Mouse (Mus musculus) lung, embryonic 16.5 days (tissue): ENCODE results near the gene Map3k1. TPM values are rescaled to one million over a fixed set of nuclear protein-coding genes. Genes with fewer than 3 reads are reported as not detected.

Experiments used
- ATAC-seq: fragments of 200-750 bp; cut with Nextera tagmentation; 2 replicates; pipeline ENCODE4 v1.8.0; 2017; ENCODE audit warnings: low read depth, mild to moderate bottlenecking, moderate library complexity
- H3K27ac ChIP-seq: fragments of 300-500 bp; sonication (generic); 2 replicates; pipeline ENCODE4 v1.5.1; 2014; ENCODE audit warnings: mild to moderate bottlenecking, control low read depth, low read length
- H3K27me3 ChIP-seq: fragments of 300-500 bp; sonication (generic); 2 replicates; pipeline ENCODE4 v1.6.1; 2014; ENCODE audit warnings: low read depth, low read length, mixed read lengths; ENCODE audit not compliant: control insufficient read depth, insufficient read depth
- H3K36me3 ChIP-seq: fragments of 300-500 bp; sonication (generic); 2 replicates; pipeline ENCODE4 v1.6.1; 2014; ENCODE audit warnings: low read length; ENCODE audit not compliant: control insufficient read depth, insufficient read depth
- H3K4me1 ChIP-seq: fragments of 300-500 bp; sonication (generic); replicated peaks from 2 replicates; pipeline ENCODE4 v1.6.1; 2014; ENCODE audit warnings: low read length, mixed read lengths; ENCODE audit not compliant: control insufficient read depth, insufficient read depth
- H3K4me2 ChIP-seq: fragments of 300-500 bp; sonication (generic); 2 replicates; pipeline ENCODE4 v1.6.1; 2014; ENCODE audit warnings: low read depth, low read length, control low read depth
- H3K4me3 ChIP-seq: fragments of 300-500 bp; sonication (generic); 2 replicates; pipeline ENCODE4 v1.5.1; 2014; ENCODE audit warnings: mild to moderate bottlenecking, low read length, control low read depth
- H3K9ac ChIP-seq: fragments of 300-500 bp; sonication (generic); 2 replicates; pipeline ENCODE4 v1.6.1; 2014; ENCODE audit warnings: low read length, control low read depth
- H3K9me3 ChIP-seq: fragments of 300-500 bp; sonication (generic); 2 replicates; pipeline ENCODE4 v1.6.1; 2016; ENCODE audit warnings: low read length; ENCODE audit not compliant: control insufficient read depth
- WGBS: fragments of 180-500 bp; shearing (Covaris S2); extraction: QIAGEN DNeasy Blood & Tissue Kit; methylation state at CpG from one replicate; pipeline ENCODE4 v1.1.7; 2014; 5-methylcytosine and 5-hydroxymethylcytosine counted together
- polyA plus RNA-seq: library from polyadenylated mRNA; unstranded; fragments of >200 nt; fragmentation: Nextera tagmentation; extraction: Ambion mirVana; gene quantifications from 2 replicates; pipeline ENCODE4 v1.2.1, GENCODE M21; 2015

Gene Map3k1
- polyA plus RNA-seq, 1 experiment from 2014 or later, result 28.3 TPM

GRCm38 (mm10) chr13:111798044-111798443 lies 10.7 kb downstream of the Map3k1 start:
- Histone ChIP-seq H3K4me3 (no peak overlapping the region), H3K27ac (peak overlapping the region; percentile 77), H3K9me3 (no peaks in the 10 kb centered on the region), H3K36me3 (no peaks in the 10 kb centered on the region), H3K27me3 (no peaks in the 10 kb centered on the region), H3K4me2 (peak overlapping the region; percentile 41), H3K9ac (peak overlapping the region; percentile 52), H3K4me1 (peaks cover 67% of the 10 kb centered on the region)
- ATAC-seq, result peak; percentile 23
- 40% methylated on average over 12 of the region's 12 CpGs for WGBS

GRCm38 (mm10) chr13:111797021-111797420 lies 11.8 kb downstream of the Map3k1 start:
- Histone ChIP-seq H3K4me1 (peaks cover 66% of the 10 kb centered on the region), H3K36me3 (no peaks in the 10 kb centered on the region), H3K27me3 (no peaks in the 10 kb centered on the region), H3K9me3 (no peaks in the 10 kb centered on the region), H3K27ac (peak overlapping the region; percentile 77), H3K9ac (no peak overlapping the region), H3K4me2 (peak overlapping the region; percentile 41), H3K4me3 (no peak overlapping the region)
- peak; percentile 90 for ATAC-seq
- WGBS, result 4% methylated on average over 8 of the region's 8 CpGs

GRCm38 (mm10) chr13:111796191-111796920 lies 12.4 kb downstream of the Map3k1 start:
- 15% methylated on average over 11 of the region's 11 CpGs for WGBS
- H3K27ac ChIP-seq, result peak overlapping the region; percentile 77
- H3K9me3 ChIP-seq, result no peaks in the 10 kb centered on the region
- peaks cover 73% of the 10 kb centered on the region for H3K4me1 ChIP-seq
- H3K27me3 ChIP-seq, result no peaks in the 10 kb centered on the region
- H3K4me2 ChIP-seq, result peak overlapping the region; percentile 41
- H3K9ac ChIP-seq, result peak overlapping the region; percentile 26
- ATAC-seq, result peak; percentile 75
- H3K36me3 ChIP-seq, result no peaks in the 10 kb centered on the region
- no peak overlapping the region for H3K4me3 ChIP-seq

GRCm38 (mm10) chr13:111792975-111793287 lies 15.9 kb downstream of the Map3k1 start:
- H3K27me3 ChIP-seq, result no peaks in the 10 kb centered on the region
- no peak for ATAC-seq
- H3K9ac ChIP-seq, result no peak overlapping the region
- no peaks in the 10 kb centered on the region for H3K9me3 ChIP-seq
- H3K4me2 ChIP-seq, result no peak overlapping the region
- H3K4me3 ChIP-seq, result no peak overlapping the region
- H3K36me3 ChIP-seq, result no peaks in the 10 kb centered on the region
- 63% methylated on average over 14 of the region's 14 CpGs for WGBS
- no peak overlapping the region for H3K27ac ChIP-seq
- peaks cover 83% of the 10 kb centered on the region for H3K4me1 ChIP-seq

GRCm38 (mm10) chr13:111792130-111792974 lies 16.4 kb downstream of the Map3k1 start:
- WGBS, result 17% methylated on average over 16 of the region's 16 CpGs
- Histone ChIP-seq H3K9ac (0 out of 2 replicates have a peak overlapping the region, but pooled peaks have one; percentile 10), H3K9me3 (no peaks in the 10 kb centered on the region), H3K4me2 (no peak overlapping the region), H3K4me3 (no peak overlapping the region), H3K27ac (peak overlapping the region; percentile 27), H3K4me1 (peaks cover 79% of the 10 kb centered on the region), H3K27me3 (no peaks in the 10 kb centered on the region), H3K36me3 (no peaks in the 10 kb centered on the region)
- no peak for ATAC-seq

GRCm38 (mm10) chr13:111791596-111791995 lies 17.2 kb downstream of the Map3k1 start:
- 0 out of 2 replicates have a peak overlapping the region, but pooled peaks have one; percentile 10 for H3K9ac ChIP-seq
- no peaks in the 10 kb centered on the region for H3K36me3 ChIP-seq
- peaks cover 72% of the 10 kb centered on the region for H3K4me1 ChIP-seq
- H3K4me3 ChIP-seq, result no peak overlapping the region
- 80% methylated on average over 11 of the region's 11 CpGs for WGBS
- H3K27me3 ChIP-seq, result no peaks in the 10 kb centered on the region
- peak overlapping the region; percentile 27; the same call in 1 of the 2 replicates for H3K27ac ChIP-seq
- H3K4me2 ChIP-seq, result no peak overlapping the region
- H3K9me3 ChIP-seq, result no peaks in the 10 kb centered on the region
- no peak for ATAC-seq

- Histone ChIP-seq H3K4me2 (peak overlapping the region; percentile 2), H3K9ac (peak overlapping the region; percentile 6; the same call in 1 of the 2 replicates), H3K9me3 (no peaks in the 10 kb centered on the region), H3K4me3 (no peak overlapping the region), H3K27me3 (no peaks in the 10 kb centered on the region), H3K4me1 (peaks cover 63% of the 10 kb centered on the region), H3K36me3 (no peaks in the 10 kb centered on the region), H3K27ac (peak overlapping the region; percentile 40)
- WGBS, result 26% methylated on average over 9 of the region's 9 CpGs
- peak; percentile 18 for ATAC-seq
These were observed 19.2 kb downstream of the Map3k1 start for GRCm38 (mm10) chr13:111789420-111790065.

GRCm38 (mm10) chr13:111788882-111789281 lies 19.9 kb downstream of the Map3k1 start:
- Histone ChIP-seq H3K9ac (0 out of 2 replicates have a peak overlapping the region, but pooled peaks have one; percentile 6), H3K4me3 (no peak overlapping the region; the same call in 1 of the 2 replicates), H3K27ac (peak overlapping the region; percentile 40), H3K9me3 (no peaks in the 10 kb centered on the region), H3K4me2 (peak overlapping the region; percentile 2), H3K36me3 (no peaks in the 10 kb centered on the region), H3K27me3 (no peaks in the 10 kb centered on the region), H3K4me1 (peaks cover 61% of the 10 kb centered on the region)
- peak; percentile 24; the same call in 1 of the 2 replicates for ATAC-seq
- 37% methylated on average over 9 of the region's 9 CpGs for WGBS
